Mouse (Mus musculus): ENCODE results near the gene Fam241b. TPM values are rescaled to one million over a fixed set of nuclear protein-coding genes. Genes with fewer than 3 reads are reported as not detected.
A peak's percentile ranks its signal among the peaks of the same experiment; 100 is the strongest.

Fam241b gene
- 1 to 10 TPM; 1.2 to 4.2 TPM for total RNA-seq (2021)
- long read RNA-seq, experiment 1, partial matches to known transcripts, result 0 of 3 reads
- long read RNA-seq, experiment 1, other reads (novel, unspliced or antisense), result 0 of 3 reads
- long read RNA-seq, experiment 2, result 0 reads

GRCm38 (mm10) chr10:62143820-62144219 is at the start of gene Fam241b:
Gene Fam241b, minus strand, starts transcription at chr10:62143920.
- DNase-seq, result no peak

- DNase-seq, result peak; percentile 82
Observed at GRCm38 (mm10) chr10:62192701-62193157, 49.0 kb upstream of the Fam241b start.

GRCm38 (mm10) chr10:62190821-62191220 is 47.1 kb upstream of the Fam241b start:
- DNase-seq, result no peak

GRCm38 (mm10) chr10:62189910-62190309 is 46.2 kb upstream of the Fam241b start:
- peak; percentile 30 for DNase-seq

- DNase-seq, result peak; percentile 13
Observed at GRCm38 (mm10) chr10:62189303-62189702, 45.6 kb upstream of the Fam241b start.

GRCm38 (mm10) chr10:62186882-62187281 is 43.2 kb upstream of the Fam241b start:
- DNase-seq, result peak; percentile 94

- DNase-seq, result peak; percentile 95
Observed at GRCm38 (mm10) chr10:62183053-62183452, 39.3 kb upstream of the Fam241b start.

- DNase-seq, result no peak
Observed at GRCm38 (mm10) chr10:62182471-62183014, 38.8 kb upstream of the Fam241b start.

GRCm38 (mm10) chr10:62181701-62182100 is 38.0 kb upstream of the Fam241b start:
- DNase-seq, result no peak

- no peak for DNase-seq
Observed at GRCm38 (mm10) chr10:62179944-62180343, 36.2 kb upstream of the Fam241b start.

GRCm38 (mm10) chr10:62174533-62175313 is 31.0 kb upstream of the Fam241b start:
- no peak for DNase-seq

- no peak for DNase-seq
Observed at GRCm38 (mm10) chr10:62173941-62174448, 30.3 kb upstream of the Fam241b start.

- DNase-seq, result no peak
Observed at GRCm38 (mm10) chr10:62172841-62173553, 29.3 kb upstream of the Fam241b start.

- DNase-seq, result no peak
Observed at GRCm38 (mm10) chr10:62162410-62162809, 18.7 kb upstream of the Fam241b start.

GRCm38 (mm10) chr10:62149929-62150328 is 6.2 kb upstream of the Fam241b start:
- no peak for DNase-seq

- no peak for DNase-seq
Observed at GRCm38 (mm10) chr10:62147466-62148248, 3.9 kb upstream of the Fam241b start.

- no peak for DNase-seq
Observed at GRCm38 (mm10) chr10:62145957-62146356, 2.2 kb upstream of the Fam241b start.

- peak; percentile 60 for DNase-seq
Observed at GRCm38 (mm10) chr10:62138040-62138439, 5.7 kb downstream of the Fam241b start.

- no peak for DNase-seq
Observed at GRCm38 (mm10) chr10:62137150-62137549, 6.6 kb downstream of the Fam241b start.

- DNase-seq, result no peak
Observed at GRCm38 (mm10) chr10:62135696-62136470, 7.8 kb downstream of the Fam241b start.

GRCm38 (mm10) chr10:62132691-62133281 is 10.9 kb downstream of the Fam241b start, which contains the start of gene Neurog3:
Gene Neurog3, plus strand, starts transcription at chr10:62133090.
- no peak for DNase-seq

Measured in adrenal gland, postnatal 10 days (tissue).